Mouse (Mus musculus) embryonic fibroblast, embryonic 13.5 days (primary cell): ENCODE measurements at regions not wholly inside any gene's neighbourhood (a gene's known extent, or its start where the extent isn't known, plus 50 kb on each side); places are given as distances from the start of the nearest gene placed in this dataset.

Experiments used
- CTCF ChIP-seq: IDR thresholded peaks from 2 replicates; pipeline ENCODE4 v1.5.1; 2011; ENCODE audit warnings: mild to moderate bottlenecking, control low read depth, low read length, moderate library complexity, borderline replicate concordance; ENCODE audit not compliant: insufficient read depth
- POLR2A ChIP-seq: IDR thresholded peaks from 2 replicates; pipeline ENCODE4 v1.6.1; 2011; ENCODE audit warnings: low read depth, mild to moderate bottlenecking, control low read depth, low read length, moderate library complexity

GRCm38 (mm10) chr5:111671762-111672161, 62.0 kb upstream of the Gm26897 start:
- TF ChIP-seq CTCF, result no peak
- no peak for TF ChIP-seq POLR2A
